Mouse (Mus musculus) bone marrow macrophage, adult 2 months (primary cell): ENCODE measurements at regions not wholly inside any gene's neighbourhood (a gene's known extent, or its start where the extent isn't known, plus 50 kb on each side); places are given as distances from the start of the nearest gene placed in this dataset.

Experiments used
- CTCF ChIP-seq: IDR thresholded peaks from 2 replicates; pipeline ENCODE4 v1.5.1; 2012; ENCODE audit warnings: low read depth, mild to moderate bottlenecking, low read length, moderate library complexity
- POLR2A ChIP-seq: IDR thresholded peaks from 2 replicates; pipeline ENCODE4 v1.6.1; 2012; ENCODE audit warnings: mild to moderate bottlenecking, low read depth, low read length, borderline replicate concordance

- TF ChIP-seq CTCF (no peak), POLR2A (no peak)
Measured at GRCm38 (mm10) chr7:39732790-39733189, 215.2 kb downstream of the Zfp619 start.
